Mouse (Mus musculus) neutrophil, adult 5-6 weeks (primary cell): ENCODE results near the gene Calcoco1. TPM values are rescaled to one million over a fixed set of nuclear protein-coding genes. Genes with fewer than 3 reads are reported as not detected.

Experiments
- total RNA-seq: library from RNA; stranded (forward); fragments of 200-1000 nt; gene quantifications from 2 replicates; pipeline ENCODE4 v1.2.3, GENCODE M21; 2017

Gene Calcoco1
- total RNA-seq, 1 experiment from 2014 or later = 97.1 TPM

Other genes starting within 250 kb of the Calcoco1 start
- gene Gm10337, start 218.5 kb downstream of the Calcoco1 start, total RNA-seq = not detected in 2 replicates
- 0.93 and 1.2 TPM in 2 replicates for gene Map3k12, start 205.1 kb downstream of the Calcoco1 start, total RNA-seq
- gene Tarbp2, start 204.0 kb downstream of the Calcoco1 start, total RNA-seq = 29.1 and 34.6 TPM in 2 replicates
- gene Npff, start 197.2 kb downstream of the Calcoco1 start, total RNA-seq = 1.4 and 6.1 TPM in 2 replicates
- not detected in 2 replicates for gene Gm28047, start 97.1 kb downstream of the Calcoco1 start, total RNA-seq
- 61.0 and 74.3 TPM in 2 replicates for gene Atf7, start 96.7 kb downstream of the Calcoco1 start, total RNA-seq
- gene Atp5g2, start 49.8 kb downstream of the Calcoco1 start, total RNA-seq = 19.3 and 20.7 TPM in 2 replicates
- gene Hoxc13, start 198.9 kb upstream of the Calcoco1 start, total RNA-seq = not detected in 2 replicates
- gene Hoxc12, start 214.6 kb upstream of the Calcoco1 start, total RNA-seq = not detected in 2 replicates
- gene Hoxc11, start 232.2 kb upstream of the Calcoco1 start, total RNA-seq = not detected in 2 replicates
- not detected in 2 replicates for gene Hoxc10, start 244.6 kb upstream of the Calcoco1 start, total RNA-seq
- not detected in 2 replicates for gene Hoxc5, start 245.3 kb upstream of the Calcoco1 start, total RNA-seq